Mouse (Mus musculus): ENCODE measurements around the gene Emcn.

Gene Emcn

GRCm38 (mm10) chr3:137340938-137341337, at the start of gene Emcn:
Emcn (plus strand) TSS chr3:137341067.
- no peak for DNase-seq (ENCODE audit: low spot score in 2 of 2)

- DNase-seq (ENCODE audit: low spot score in 2 of 2) = no peak
Observed at GRCm38 (mm10) chr3:137293174-137293591, 47.7 kb upstream of the Emcn start.

GRCm38 (mm10) chr3:137298230-137298629, 42.6 kb upstream of the Emcn start:
- no peak for DNase-seq (ENCODE audit: low spot score in 2 of 2)

GRCm38 (mm10) chr3:137300210-137300609, 40.7 kb upstream of the Emcn start:
- DNase-seq (ENCODE audit: low spot score in 2 of 2) = no peak

- DNase-seq (ENCODE audit: low spot score in 2 of 2) = no peak
Observed at GRCm38 (mm10) chr3:137301195-137301594, 39.7 kb upstream of the Emcn start.

GRCm38 (mm10) chr3:137302804-137303203, 38.1 kb upstream of the Emcn start:
- DNase-seq (ENCODE audit: low spot score in 2 of 2) = no peak

- no peak for DNase-seq (ENCODE audit: low spot score in 2 of 2)
Observed at GRCm38 (mm10) chr3:137309959-137310358, 30.9 kb upstream of the Emcn start.

- no peak for DNase-seq (ENCODE audit: low spot score in 2 of 2)
Observed at GRCm38 (mm10) chr3:137312540-137312939, 28.3 kb upstream of the Emcn start.

- DNase-seq (ENCODE audit: low spot score in 2 of 2) = no peak
Observed at GRCm38 (mm10) chr3:137313775-137314362, 27.0 kb upstream of the Emcn start.

GRCm38 (mm10) chr3:137318371-137318770, 22.5 kb upstream of the Emcn start:
- no peak for DNase-seq (ENCODE audit: low spot score in 2 of 2)

GRCm38 (mm10) chr3:137319950-137320349, 20.9 kb upstream of the Emcn start:
- DNase-seq (ENCODE audit: low spot score in 2 of 2) = no peak

- no peak for DNase-seq (ENCODE audit: low spot score in 2 of 2)
Observed at GRCm38 (mm10) chr3:137322304-137322703, 18.6 kb upstream of the Emcn start.

GRCm38 (mm10) chr3:137329898-137330297, 11.0 kb upstream of the Emcn start:
- DNase-seq (ENCODE audit: low spot score in 2 of 2) = no peak

GRCm38 (mm10) chr3:137330950-137331349, 9.9 kb upstream of the Emcn start:
- no peak for DNase-seq (ENCODE audit: low spot score in 2 of 2)

- DNase-seq (ENCODE audit: low spot score in 2 of 2) = no peak
Observed at GRCm38 (mm10) chr3:137332531-137332930, 8.3 kb upstream of the Emcn start.

GRCm38 (mm10) chr3:137335957-137336356, 4.9 kb upstream of the Emcn start:
- DNase-seq (ENCODE audit: low spot score in 2 of 2) = no peak

GRCm38 (mm10) chr3:137343446-137343845, 2.6 kb downstream of the Emcn start:
- no peak for DNase-seq (ENCODE audit: low spot score in 2 of 2)

- peak in 1 of 2 experiments; percentile 7 for DNase-seq (ENCODE audit: low spot score in 2 of 2)
Observed at GRCm38 (mm10) chr3:137351882-137352281, 11.0 kb downstream of the Emcn start.

GRCm38 (mm10) chr3:137356697-137357096, 15.8 kb downstream of the Emcn start:
- no peak for DNase-seq (ENCODE audit: low spot score in 2 of 2)

GRCm38 (mm10) chr3:137367123-137367825, 26.4 kb downstream of the Emcn start:
- no peak for DNase-seq (ENCODE audit: low spot score in 2 of 2)

GRCm38 (mm10) chr3:137367826-137368325, 27.0 kb downstream of the Emcn start:
- no peak for DNase-seq (ENCODE audit: low spot score in 2 of 2)

- DNase-seq (ENCODE audit: low spot score in 2 of 2) = no peak
Observed at GRCm38 (mm10) chr3:137372854-137373253, 32.0 kb downstream of the Emcn start.

GRCm38 (mm10) chr3:137382311-137382710, 41.4 kb downstream of the Emcn start:
- DNase-seq (ENCODE audit: low spot score in 2 of 2) = no peak
